Mouse (Mus musculus) intestine, embryonic 15.5 days (tissue): ENCODE data around the gene Lrrc8a. TPM values are rescaled to one million over a fixed set of nuclear protein-coding genes. Genes with fewer than 3 reads are reported as not detected.

ENCODE experiments used
- ATAC-seq: fragments of 200-750 bp; cut with Nextera tagmentation; 2 replicates; pipeline ENCODE4 v1.8.0; 2017; ENCODE audit warnings: moderate TSS enrichment, moderate library complexity
- H3K27ac ChIP-seq: fragments of 300-500 bp; sonication (generic); 2 replicates; pipeline ENCODE4 v1.5.1; 2015; ENCODE audit warnings: mild to moderate bottlenecking, inconsistent platforms
- H3K27me3 ChIP-seq: fragments of 300-500 bp; sonication (generic); replicated peaks from 2 replicates; pipeline ENCODE4 v1.6.1; 2015; ENCODE audit warnings: inconsistent platforms
- H3K36me3 ChIP-seq: fragments of 300-500 bp; sonication (generic); 2 replicates; pipeline ENCODE4 v1.6.1; 2015; ENCODE audit warnings: inconsistent platforms
- H3K4me1 ChIP-seq: fragments of 300-500 bp; sonication (generic); replicated peaks from 2 replicates; pipeline ENCODE4 v1.6.1; 2015; ENCODE audit warnings: inconsistent platforms
- H3K4me2 ChIP-seq: fragments of 300-500 bp; sonication (generic); replicated peaks from 2 replicates; pipeline ENCODE4 v1.6.1; 2015; ENCODE audit warnings: mild to moderate bottlenecking, inconsistent platforms
- H3K4me3 ChIP-seq: fragments of 300-500 bp; sonication (generic); replicated peaks from 2 replicates; pipeline ENCODE4 v1.5.1; 2015; ENCODE audit warnings: inconsistent platforms
- H3K9ac ChIP-seq: fragments of 300-500 bp; sonication (generic); 2 replicates; pipeline ENCODE4 v1.6.1; 2015; ENCODE audit warnings: inconsistent platforms
- H3K9me3 ChIP-seq: fragments of 300-500 bp; sonication (generic); 2 replicates; pipeline ENCODE4 v1.6.1; 2016; ENCODE audit warnings: inconsistent platforms
- WGBS: fragments of 180-500 bp; shearing (Covaris S2); methylation state at CpG from one replicate; pipeline ENCODE4 v1.1.7; 2015; 5-methylcytosine and 5-hydroxymethylcytosine counted together
- polyA plus RNA-seq: library from polyadenylated mRNA; unstranded; fragments of >200 nt; fragmentation: Nextera tagmentation; extraction: Ambion mirVana; gene quantifications from 2 replicates; pipeline ENCODE4 v1.2.1, GENCODE M21; 2015

The Lrrc8a gene
- polyA plus RNA-seq, 1 experiment from 2014 or later: 37.7 TPM

- no peaks in the 10 kb centered on the region for H3K9me3 ChIP-seq
- H3K27me3 ChIP-seq: no peaks in the 10 kb centered on the region
- H3K4me1 ChIP-seq: peaks cover 40% of the 10 kb centered on the region
- WGBS: 8% methylated on average over 4 of the region's 4 CpGs
- peaks cover 17% of the 10 kb centered on the region for H3K36me3 ChIP-seq
- peak; percentile 81 for ATAC-seq
- H3K4me2 ChIP-seq: peak overlapping the region; percentile 42
- peak overlapping the region; percentile 91 for H3K27ac ChIP-seq
- H3K9ac ChIP-seq: peak overlapping the region; percentile 20
- H3K4me3 ChIP-seq: 0 out of 2 replicates have a peak overlapping the region, but pooled peaks have one; percentile 12
Measured at GRCm38 (mm10) chr2:30266392-30266941, 29.0 kb downstream of the Lrrc8a start.

- H3K27ac ChIP-seq: no peak overlapping the region
Measured at GRCm38 (mm10) chr2:30267466-30267865, 30.0 kb downstream of the Lrrc8a start.

GRCm38 (mm10) chr2:30268371-30268770 is 30.9 kb downstream of the Lrrc8a start:
- Histone ChIP-seq H3K4me2 (no peak overlapping the region), H3K9me3 (no peaks in the 10 kb centered on the region), H3K4me1 (peaks cover 36% of the 10 kb centered on the region), H3K36me3 (peaks cover 7% of the 10 kb centered on the region), H3K27me3 (no peaks in the 10 kb centered on the region), H3K9ac (no peak overlapping the region), H3K27ac (no peak overlapping the region; the same call in 1 of the 2 replicates), H3K4me3 (no peak overlapping the region)
- 47% methylated on average over 4 of the region's 4 CpGs for WGBS
- no peak for ATAC-seq

More at GRCm38 (mm10) chr2:30267466-30267865, 30.0 kb downstream of the Lrrc8a start:
- Histone ChIP-seq H3K9me3 (no peaks in the 10 kb centered on the region), H3K27me3 (no peaks in the 10 kb centered on the region), H3K9ac (no peak overlapping the region), H3K4me2 (no peak overlapping the region; the same call in 1 of the 2 replicates), H3K4me3 (no peak overlapping the region), H3K4me1 (peaks cover 40% of the 10 kb centered on the region), H3K36me3 (peaks cover 11% of the 10 kb centered on the region)
- ATAC-seq: no peak
- WGBS: 86% methylated on average over 2 of the region's 2 CpGs

DNA sequence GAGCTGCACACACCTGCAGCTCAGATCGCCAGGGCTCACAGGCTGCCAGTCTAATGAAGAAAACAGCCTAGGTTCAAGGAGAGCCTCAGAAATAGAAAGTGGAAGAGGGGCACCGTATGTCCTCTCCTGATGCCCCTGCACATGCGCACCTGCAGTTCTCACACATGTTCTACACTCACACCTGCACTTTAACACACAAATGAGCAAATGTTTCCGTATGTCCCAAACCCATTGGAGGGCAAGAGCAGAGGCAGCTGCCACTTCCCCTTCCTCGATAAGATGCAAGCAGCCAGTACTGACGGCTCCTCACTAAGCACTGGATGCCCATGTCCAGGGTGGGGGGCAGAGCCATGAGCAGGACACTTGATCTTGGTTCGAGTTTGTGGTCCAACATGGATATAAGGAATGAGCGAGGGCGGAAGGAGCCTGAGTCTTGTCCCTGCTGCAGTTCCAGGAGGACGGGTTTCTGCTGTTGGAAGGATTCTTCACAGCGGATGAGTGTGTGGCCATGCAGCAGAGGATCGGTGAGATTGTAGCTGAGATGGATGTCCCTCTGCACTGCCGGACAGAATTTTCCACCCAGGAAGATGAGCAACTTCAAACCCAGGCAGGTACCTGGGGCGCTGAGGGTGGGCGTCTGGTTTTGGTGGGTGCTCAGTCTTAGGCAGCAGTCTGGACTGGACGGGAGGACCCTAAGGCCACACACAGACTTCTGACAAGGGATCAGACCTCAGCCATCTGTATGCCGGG is 31.9 kb downstream of the Lrrc8a start:
- Histone ChIP-seq H3K27ac (peak overlapping the region; percentile 60; the same call in 1 of the 2 replicates), H3K9ac (no peak overlapping the region), H3K36me3 (no peaks in the 10 kb centered on the region), H3K27me3 (no peaks in the 10 kb centered on the region), H3K4me3 (no peak overlapping the region), H3K4me2 (no peak overlapping the region), H3K9me3 (no peaks in the 10 kb centered on the region), H3K4me1 (peaks cover 35% of the 10 kb centered on the region)
- no peak; the same call in 1 of the 2 replicates for ATAC-seq
- 84% methylated on average over 17 of the region's 17 CpGs for WGBS

GRCm38 (mm10) chr2:30270134-30270533 is 32.6 kb downstream of the Lrrc8a start:
- Histone ChIP-seq H3K4me3 (no peak overlapping the region), H3K9me3 (no peaks in the 10 kb centered on the region), H3K4me1 (peaks cover 28% of the 10 kb centered on the region), H3K27ac (peak overlapping the region; percentile 60; the same call in 1 of the 2 replicates), H3K4me2 (no peak overlapping the region), H3K27me3 (no peaks in the 10 kb centered on the region), H3K36me3 (no peaks in the 10 kb centered on the region), H3K9ac (no peak overlapping the region)
- ATAC-seq: peak; percentile 84
- 8% methylated on average over 1 of the region's 1 CpGs for WGBS

DNA sequence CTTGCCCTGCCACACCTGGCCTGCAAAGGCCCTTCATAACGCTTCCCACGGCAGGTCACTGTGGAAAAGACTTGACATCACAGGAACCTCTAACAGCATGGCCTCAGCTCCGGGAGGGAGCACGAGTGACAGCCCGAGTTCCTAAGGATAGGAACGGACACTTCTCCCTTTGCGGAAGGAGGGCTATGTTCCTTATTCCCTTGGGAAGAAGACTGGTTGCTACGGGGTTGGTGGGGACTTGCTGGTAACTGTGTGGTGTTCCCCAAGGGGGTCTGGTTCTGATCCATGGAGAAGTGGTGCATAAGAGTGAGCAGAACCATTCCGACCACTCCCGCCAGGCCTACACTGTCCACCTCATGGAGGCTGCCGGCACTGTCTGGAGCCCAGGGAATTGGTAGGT is 43.2 kb downstream of the Lrrc8a start, which contains the start of gene Gm28038:
Gene Gm28038 (plus strand): TSS at position 301 of the 400 bp plus-strand sequence.
- H3K4me3 ChIP-seq: no peak within 1 kb of the TSS
- 88% methylated on average over 11 of the region's 11 CpGs for WGBS
- H3K36me3 ChIP-seq: 0 out of 2 replicates have a peak, but pooled peaks cover 5% of the 10 kb centered on the region
- H3K4me1 ChIP-seq: peaks cover 8% of the 10 kb centered on the region
- no peak within 1 kb of the TSS for H3K27ac ChIP-seq
- no peak for ATAC-seq
- no peaks in the 10 kb centered on the region for H3K27me3 ChIP-seq
- no peak within 1 kb of the TSS for H3K4me2 ChIP-seq
- no peak within 1 kb of the TSS for H3K9ac ChIP-seq
- H3K9me3 ChIP-seq: no peaks in the 10 kb centered on the region

- no peak overlapping the region for H3K9ac ChIP-seq
- no peak overlapping the region for H3K4me2 ChIP-seq
- no peaks in the 10 kb centered on the region for H3K9me3 ChIP-seq
- no peaks in the 10 kb centered on the region for H3K27me3 ChIP-seq
- no peak overlapping the region for H3K4me3 ChIP-seq
- no peak overlapping the region for H3K27ac ChIP-seq
- 75% methylated on average over 3 of the region's 3 CpGs for WGBS
- H3K36me3 ChIP-seq: 0 out of 2 replicates have a peak, but pooled peaks cover 5% of the 10 kb centered on the region
- peaks cover 8% of the 10 kb centered on the region for H3K4me1 ChIP-seq
- ATAC-seq: no peak
Measured at GRCm38 (mm10) chr2:30281651-30282050, 44.1 kb downstream of the Lrrc8a start.

GRCm38 (mm10) chr2:30283193-30283592 is 45.7 kb downstream of the Lrrc8a start:
- no peaks in the 10 kb centered on the region for H3K27me3 ChIP-seq
- 0 out of 2 replicates have a peak, but pooled peaks cover 5% of the 10 kb centered on the region for H3K36me3 ChIP-seq
- no peak overlapping the region for H3K4me2 ChIP-seq
- H3K9ac ChIP-seq: no peak overlapping the region
- H3K27ac ChIP-seq: no peak overlapping the region
- H3K4me3 ChIP-seq: no peak overlapping the region
- H3K9me3 ChIP-seq: no peaks in the 10 kb centered on the region
- no peak for ATAC-seq
- 83% methylated on average over 2 of the region's 2 CpGs for WGBS
- peaks cover 18% of the 10 kb centered on the region for H3K4me1 ChIP-seq

DNA sequence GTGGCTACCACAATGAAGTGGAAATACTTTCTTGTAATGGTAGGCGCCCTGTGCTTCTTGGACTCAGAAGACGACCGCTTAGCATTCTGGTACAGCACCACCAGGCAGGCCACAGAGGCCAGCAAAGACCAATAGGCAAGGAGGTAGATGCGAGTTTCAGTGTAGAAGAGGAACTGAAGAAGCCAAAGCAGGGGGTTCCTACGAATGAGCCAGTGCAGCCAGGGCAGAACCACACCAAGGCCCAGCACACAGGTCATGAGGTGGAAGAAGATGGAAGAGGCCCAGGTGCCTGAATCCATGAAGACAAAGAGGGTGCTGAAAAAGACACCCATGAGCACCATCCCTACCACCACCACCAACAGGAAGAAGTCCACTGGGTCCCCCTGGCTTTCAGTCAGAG is 47.5 kb downstream of the Lrrc8a start:
- WGBS: 87% methylated on average over 5 of the region's 5 CpGs
- no peak for ATAC-seq
- H3K4me3 ChIP-seq: peak overlapping the region; percentile 93
- H3K9me3 ChIP-seq: no peaks in the 10 kb centered on the region
- H3K4me2 ChIP-seq: peak overlapping the region; percentile 94
- H3K27me3 ChIP-seq: no peaks in the 10 kb centered on the region
- H3K27ac ChIP-seq: no peak overlapping the region
- 0 out of 2 replicates have a peak, but pooled peaks cover 5% of the 10 kb centered on the region for H3K36me3 ChIP-seq
- H3K9ac ChIP-seq: peak overlapping the region; percentile 71
- peaks cover 18% of the 10 kb centered on the region for H3K4me1 ChIP-seq

GRCm38 (mm10) chr2:30285416-30286181 is 48.1 kb downstream of the Lrrc8a start:
- H3K4me3 ChIP-seq: peak overlapping the region; percentile 93
- H3K9me3 ChIP-seq: no peaks in the 10 kb centered on the region
- 0 out of 2 replicates have a peak, but pooled peaks cover 5% of the 10 kb centered on the region for H3K36me3 ChIP-seq
- peak overlapping the region; percentile 71 for H3K9ac ChIP-seq
- H3K4me1 ChIP-seq: peaks cover 18% of the 10 kb centered on the region
- 0 out of 2 replicates have a peak overlapping the region, but pooled peaks have one; percentile 27 for H3K27ac ChIP-seq
- no peaks in the 10 kb centered on the region for H3K27me3 ChIP-seq
- peak overlapping the region; percentile 94 for H3K4me2 ChIP-seq
- peak; percentile 76 for ATAC-seq
- 9% methylated on average over 38 of the region's 38 CpGs for WGBS

GRCm38 (mm10) chr2:30286192-30287026 is 48.9 kb downstream of the Lrrc8a start, which contains the start of the genes Dolk and Nup188:
Dolk (minus strand) TSS chr2:30286334.
Nup188 (plus strand) TSS chr2:30286397.
- Histone ChIP-seq H3K36me3 (0 out of 2 replicates have a peak, but pooled peaks cover 5% of the 10 kb centered on the region), H3K4me2 (peak within 1 kb of the TSS; percentile 94), H3K9ac (peak within 1 kb of the TSS; percentile 95), H3K4me1 (peaks cover 18% of the 10 kb centered on the region), H3K9me3 (no peaks in the 10 kb centered on the region), H3K4me3 (peak within 1 kb of the TSS; percentile 93), H3K27me3 (no peaks in the 10 kb centered on the region), H3K27ac (peak within 1 kb of the TSS; percentile 81)
- under 1% methylated on average over 68 of the region's 68 CpGs for WGBS
- ATAC-seq: peak; percentile 97
